Mouse (Mus musculus): Measurements from ENCODE around the gene Vps33b. TPM values are rescaled to one million over a fixed set of nuclear protein-coding genes. Genes with fewer than 3 reads are reported as not detected.

Vps33b gene
- polyA plus RNA-seq, 2 experiments: 3.6 to 6.7 TPM

DNA sequence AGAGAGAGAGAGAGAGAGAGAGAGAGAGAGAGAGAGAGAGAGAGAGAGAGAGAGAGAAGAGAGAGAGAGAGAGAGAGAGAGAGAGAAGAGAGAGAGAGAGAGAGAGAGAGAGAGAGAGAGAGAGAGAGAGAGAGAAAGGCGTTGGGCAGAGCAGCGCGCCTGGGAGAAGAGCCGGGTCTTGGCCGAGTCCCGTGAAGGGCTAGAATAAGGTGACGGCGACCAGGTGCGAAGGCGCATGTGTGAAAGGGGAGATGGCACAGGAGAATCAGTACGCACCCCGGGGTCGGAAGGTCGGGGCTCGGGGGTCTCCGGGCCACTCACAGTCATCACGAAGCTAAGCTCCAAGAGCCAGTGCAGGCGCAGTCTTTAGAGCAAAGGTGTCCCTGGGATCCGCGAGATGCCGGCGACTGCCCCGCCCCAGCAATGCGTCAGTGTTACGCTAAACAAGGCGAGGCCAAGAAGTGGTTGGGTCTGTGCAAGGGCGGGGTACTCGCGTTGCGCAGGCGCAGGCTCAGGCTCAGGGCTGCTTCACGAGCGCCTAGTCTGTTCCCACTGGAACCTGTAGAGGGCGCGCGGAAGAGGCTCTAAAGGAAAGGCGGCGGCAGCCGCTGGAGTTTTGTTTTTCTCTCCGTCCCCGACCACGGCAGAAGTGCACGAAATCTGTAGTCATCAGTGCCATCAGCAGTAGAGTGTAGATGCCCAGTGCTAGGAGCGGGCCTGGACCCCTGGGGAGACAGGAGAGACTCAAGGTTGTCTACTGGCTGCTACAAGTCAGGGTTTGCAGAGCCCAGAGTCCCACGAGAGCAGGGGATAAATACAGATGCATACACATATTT is 70.6 kb downstream of the Vps33b start:
- Histone ChIP-seq H3K4me3 (ENCODE audit: insufficient read depth in 1 of 2, low read depth in 2 of 2, low read length in 2 of 2) (peak overlapping the region; percentile 64 to 86), H3K9ac (replicated peaks) (peak overlapping the region; percentile 85), H3K4me2 (ENCODE audit: low read depth) (peak overlapping the region; percentile 77), H3K27me3 (ENCODE audit: control insufficient read depth, insufficient read depth, low read length) (no peaks in the 10 kb centered on the region), H3K27ac (peak overlapping the region; percentile 73), H3K9me3 (ENCODE audit: control insufficient read depth, low read length) (no peaks in the 10 kb centered on the region), H3K4me1 (replicated peaks; ENCODE audit: control insufficient read depth in 2 of 2, insufficient read depth in 2 of 2, low read length in 1 of 2) (peaks cover 6 to 31% of the 10 kb centered on the region in 2 experiments; a peak in 3 of 4 replicates), H3K36me3 (replicated peaks; ENCODE audit: control insufficient read depth, insufficient read depth, low read depth) (peaks cover 11% of the 10 kb centered on the region)
- ATAC-seq (ENCODE audit: insufficient read depth): peak; percentile 98
- no peak for TF ChIP-seq EP300 (IDR thresholded peaks at IDR 0.05; ENCODE audit: low read depth)
- peak; percentile 95 for TF ChIP-seq CTCF (IDR thresholded peaks at IDR 0.05; ENCODE audit: low read depth)
- WGBS (ENCODE audit: insufficient replicate concordance): under 1% methylated on average over 45 of the region's 45 CpGs
- DNase-seq (ENCODE audit: low read depth in 3 of 3, low spot score in 3 of 3): peak; percentile 96 to 98 (median 96)

DNA sequence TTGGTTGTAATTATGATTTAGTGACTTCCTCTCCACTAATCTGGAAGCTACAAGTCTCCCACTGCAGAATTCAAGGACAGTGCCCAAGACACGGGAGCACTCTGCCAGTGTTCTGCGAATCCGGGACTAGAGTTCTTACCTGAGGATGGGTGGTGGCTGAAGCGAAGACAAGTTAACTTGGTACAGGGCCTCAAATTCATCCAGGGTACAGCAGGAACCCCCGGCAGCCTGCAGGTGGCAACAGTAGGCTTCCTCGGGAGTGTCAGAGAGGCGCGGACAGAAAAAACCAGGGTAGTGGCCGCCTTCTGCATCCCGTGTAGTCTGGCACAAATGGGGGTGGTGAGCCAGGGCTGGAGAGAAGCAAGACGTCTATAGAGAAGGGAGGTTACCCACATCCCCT is 71.3 kb downstream of the Vps33b start, which contains the start of gene Unc45a:
Gene Unc45a, minus strand, starts transcription at position 213 of the 400 bp plus-strand sequence.
- Histone ChIP-seq H3K36me3 (replicated peaks; ENCODE audit: control insufficient read depth, insufficient read depth, low read depth) (peaks cover 10% of the 10 kb centered on the region), H3K4me2 (ENCODE audit: low read depth) (peak within 1 kb of the TSS; percentile 77), H3K9ac (replicated peaks) (peak within 1 kb of the TSS; percentile 85), H3K9me3 (ENCODE audit: control insufficient read depth, low read length) (no peaks in the 10 kb centered on the region), H3K4me1 (replicated peaks; ENCODE audit: control insufficient read depth in 2 of 2, insufficient read depth in 2 of 2, low read length in 1 of 2) (peaks cover 6 to 31% of the 10 kb centered on the region in 2 experiments; a peak in 3 of 4 replicates), H3K27ac (peak within 1 kb of the TSS; percentile 73), H3K27me3 (ENCODE audit: control insufficient read depth, insufficient read depth, low read length) (no peaks in the 10 kb centered on the region), H3K4me3 (ENCODE audit: insufficient read depth in 1 of 2, low read depth in 2 of 2, low read length in 2 of 2) (peak within 1 kb of the TSS; percentile 64 to 86)
- DNase-seq (ENCODE audit: low read depth in 3 of 3, low spot score in 3 of 3): peak; percentile 63 to 74 (median 67)
- TF ChIP-seq CTCF (IDR thresholded peaks at IDR 0.05; ENCODE audit: low read depth) (peak; percentile 88), EP300 (IDR thresholded peaks at IDR 0.05; ENCODE audit: low read depth) (no peak)
- 2% methylated on average over 11 of the region's 11 CpGs for WGBS (ENCODE audit: insufficient replicate concordance)
- peak; percentile 36 for ATAC-seq (ENCODE audit: insufficient read depth)

Other genes with a start within 250 kb of the Vps33b start
- gene Zfp710, start 244.8 kb upstream of the Vps33b start, polyA plus RNA-seq (2012; rRNA removed): 5.9 and 6.5 TPM in 2 replicates
- gene Zfp710, start 244.8 kb upstream of the Vps33b start, polyA plus RNA-seq (2014; fragmentation: Nextera tagmentation; extraction: Ambion mirVana): 3.7 and 4.0 TPM in 2 replicates
- gene Idh2, start 154.3 kb upstream of the Vps33b start, polyA plus RNA-seq (2012; rRNA removed): 83.7 and 88.2 TPM in 2 replicates
- 128 and 132 TPM in 2 replicates for gene Idh2, start 154.3 kb upstream of the Vps33b start, polyA plus RNA-seq (2014; fragmentation: Nextera tagmentation; extraction: Ambion mirVana)
- gene Sema4b, start 82.8 kb upstream of the Vps33b start, polyA plus RNA-seq (2012; rRNA removed): 6.1 and 6.4 TPM in 2 replicates
- 8.5 and 9.9 TPM in 2 replicates for gene Sema4b, start 82.8 kb upstream of the Vps33b start, polyA plus RNA-seq (2014; fragmentation: Nextera tagmentation; extraction: Ambion mirVana)
- 43.1 and 45.9 TPM in 2 replicates for gene Cib1, start 36.8 kb upstream of the Vps33b start, polyA plus RNA-seq (2012; rRNA removed)
- gene Cib1, start 36.8 kb upstream of the Vps33b start, polyA plus RNA-seq (2014; fragmentation: Nextera tagmentation; extraction: Ambion mirVana): 90.6 and 94.2 TPM in 2 replicates
- gene Gdpgp1, start 36.8 kb upstream of the Vps33b start, polyA plus RNA-seq (2012; rRNA removed): 1.3 TPM in 2 replicates
- 1.1 and 1.2 TPM in 2 replicates for gene Gdpgp1, start 36.8 kb upstream of the Vps33b start, polyA plus RNA-seq (2014; fragmentation: Nextera tagmentation; extraction: Ambion mirVana)
- 0.11 and 0.23 TPM in 2 replicates for gene Ttll13, start 23.3 kb upstream of the Vps33b start, polyA plus RNA-seq (2012; rRNA removed)
- 0.18 and 0.20 TPM in 2 replicates for gene Ttll13, start 23.3 kb upstream of the Vps33b start, polyA plus RNA-seq (2014; fragmentation: Nextera tagmentation; extraction: Ambion mirVana)
- 14.2 and 21.4 TPM in 2 replicates for gene Ngrn, start 8.4 kb upstream of the Vps33b start, polyA plus RNA-seq (2012; rRNA removed)
- 26.7 and 28.3 TPM in 2 replicates for gene Ngrn, start 8.4 kb upstream of the Vps33b start, polyA plus RNA-seq (2014; fragmentation: Nextera tagmentation; extraction: Ambion mirVana)
- 61.6 and 76.5 TPM in 2 replicates for gene Prc1, start 24.8 kb downstream of the Vps33b start, polyA plus RNA-seq (2012; rRNA removed)
- 131 TPM in 2 replicates for gene Prc1, start 24.8 kb downstream of the Vps33b start, polyA plus RNA-seq (2014; fragmentation: Nextera tagmentation; extraction: Ambion mirVana)
- gene Rccd1, start 54.8 kb downstream of the Vps33b start, polyA plus RNA-seq (2012; rRNA removed): 4.4 and 6.6 TPM in 2 replicates
- gene Rccd1, start 54.8 kb downstream of the Vps33b start, polyA plus RNA-seq (2014; fragmentation: Nextera tagmentation; extraction: Ambion mirVana): 1.6 and 2.8 TPM in 2 replicates
- 3.8 and 7.1 TPM in 2 replicates for gene Unc45a, start 71.4 kb downstream of the Vps33b start, polyA plus RNA-seq (2012; rRNA removed)
- gene Unc45a, start 71.4 kb downstream of the Vps33b start, polyA plus RNA-seq (2014; fragmentation: Nextera tagmentation; extraction: Ambion mirVana): 5.6 and 7.3 TPM in 2 replicates
- gene Hddc3, start 73.5 kb downstream of the Vps33b start, polyA plus RNA-seq (2012; rRNA removed): 5.0 and 5.3 TPM in 2 replicates
- 2.8 and 4.6 TPM in 2 replicates for gene Hddc3, start 73.5 kb downstream of the Vps33b start, polyA plus RNA-seq (2014; fragmentation: Nextera tagmentation; extraction: Ambion mirVana)
- 4.9 TPM in 2 replicates for gene Man2a2, start 101.7 kb downstream of the Vps33b start, polyA plus RNA-seq (2012; rRNA removed)
- 1.5 and 1.7 TPM in 2 replicates for gene Man2a2, start 101.7 kb downstream of the Vps33b start, polyA plus RNA-seq (2014; fragmentation: Nextera tagmentation; extraction: Ambion mirVana)
- 9.8 and 11.9 TPM in 2 replicates for gene Fes, start 118.3 kb downstream of the Vps33b start, polyA plus RNA-seq (2012; rRNA removed)
- 9.0 and 10.1 TPM in 2 replicates for gene Fes, start 118.3 kb downstream of the Vps33b start, polyA plus RNA-seq (2014; fragmentation: Nextera tagmentation; extraction: Ambion mirVana)
- 6.0 and 6.7 TPM in 2 replicates for gene Furin, start 135.8 kb downstream of the Vps33b start, polyA plus RNA-seq (2012; rRNA removed)
- 3.8 and 4.5 TPM in 2 replicates for gene Furin, start 135.8 kb downstream of the Vps33b start, polyA plus RNA-seq (2014; fragmentation: Nextera tagmentation; extraction: Ambion mirVana)

Measured in liver, embryonic 14.5 days (tissue).